Mouse (Mus musculus) heart, embryonic 14.5 days (tissue): ENCODE data around the gene Sin3b. TPM values are rescaled to one million over a fixed set of nuclear protein-coding genes. Genes with fewer than 3 reads are reported as not detected.

Experiments used
- ATAC-seq: fragments of 200-750 bp; cut with Nextera tagmentation; 2 replicates; pipeline ENCODE4 v1.8.0; 2017; ENCODE audit warnings: low read depth, moderate TSS enrichment; ENCODE audit not compliant: insufficient number of reproducible peaks, insufficient read depth, low FRiP score
- H3K27ac ChIP-seq, 2 experiments: fragments of 200-500 bp in 1 of 2; fragments of 300-500 bp in 1 of 2; sonication (generic) in 1 of 2; replicated peaks in 1 of 2; 2 replicates each; pipeline ENCODE4 v1.5.1; 2012 to 2014; ENCODE audit warnings: low read depth in 2 of 2, low read length in 2 of 2, control low read depth in 1 of 2, mild to moderate bottlenecking in 1 of 2, mixed read lengths in 1 of 2; ENCODE audit not compliant: control insufficient read depth in 1 of 2, insufficient read depth in 1 of 2
- H3K27me3 ChIP-seq: fragments of 300-500 bp; sonication (generic); 2 replicates; pipeline ENCODE4 v1.6.1; 2014; ENCODE audit warnings: mild to moderate bottlenecking, low read length, control low read depth; ENCODE audit not compliant: control insufficient read depth, insufficient read depth
- H3K36me3 ChIP-seq: fragments of 300-500 bp; sonication (generic); 2 replicates; pipeline ENCODE4 v1.6.1; 2014; ENCODE audit warnings: mild to moderate bottlenecking, control low read depth, low read length, mixed read lengths; ENCODE audit not compliant: control insufficient read depth, insufficient read depth
- H3K4me1 ChIP-seq, 2 experiments: fragments of 200-500 bp in 1 of 2; fragments of 300-500 bp in 1 of 2; sonication (generic) in 1 of 2; 2 replicates each; pipeline ENCODE4 v1.6.1; 2012 to 2014; ENCODE audit warnings: low read length in 2 of 2, control low read depth in 1 of 2, mixed read lengths in 1 of 2; ENCODE audit not compliant: control insufficient read depth in 2 of 2, insufficient read depth in 2 of 2
- H3K4me2 ChIP-seq: fragments of 300-500 bp; sonication (generic); 2 replicates; pipeline ENCODE4 v1.6.1; 2014; ENCODE audit warnings: mild to moderate bottlenecking, low read length
- H3K4me3 ChIP-seq, 2 experiments: fragments of 200-500 bp in 1 of 2; fragments of 300-500 bp in 1 of 2; sonication (generic) in 1 of 2; 2 replicates each; pipeline ENCODE4 v1.5.1; 2012 to 2014; ENCODE audit warnings: low read length in 2 of 2, mild to moderate bottlenecking in 2 of 2, control low read depth in 1 of 2, low read depth in 1 of 2, moderate library complexity in 1 of 2; ENCODE audit not compliant: control insufficient read depth in 1 of 2, insufficient read depth in 1 of 2
- H3K9ac ChIP-seq: fragments of 300-500 bp; sonication (generic); 2 replicates; pipeline ENCODE4 v1.6.1; 2014; ENCODE audit warnings: mild to moderate bottlenecking, low read length
- H3K9me3 ChIP-seq: fragments of 300-500 bp; sonication (generic); 2 replicates; pipeline ENCODE4 v1.6.1; 2016; ENCODE audit warnings: low read length, control low read depth; ENCODE audit not compliant: control insufficient read depth
- WGBS: fragments of 180-500 bp; shearing (Covaris S2); extraction: QIAGEN DNeasy Blood & Tissue Kit; methylation state at CpG from one replicate; pipeline ENCODE4 v1.1.7; 2014; 5-methylcytosine and 5-hydroxymethylcytosine counted together
- polyA plus RNA-seq: library from polyadenylated mRNA; unstranded; fragments of >200 nt; fragmentation: Nextera tagmentation; extraction: Ambion mirVana; gene quantifications from 2 replicates; pipeline ENCODE4 v1.2.1, GENCODE M21; 2014

Sin3b gene
- polyA plus RNA-seq, 1 experiment from 2014 or later = 204 TPM

DNA sequence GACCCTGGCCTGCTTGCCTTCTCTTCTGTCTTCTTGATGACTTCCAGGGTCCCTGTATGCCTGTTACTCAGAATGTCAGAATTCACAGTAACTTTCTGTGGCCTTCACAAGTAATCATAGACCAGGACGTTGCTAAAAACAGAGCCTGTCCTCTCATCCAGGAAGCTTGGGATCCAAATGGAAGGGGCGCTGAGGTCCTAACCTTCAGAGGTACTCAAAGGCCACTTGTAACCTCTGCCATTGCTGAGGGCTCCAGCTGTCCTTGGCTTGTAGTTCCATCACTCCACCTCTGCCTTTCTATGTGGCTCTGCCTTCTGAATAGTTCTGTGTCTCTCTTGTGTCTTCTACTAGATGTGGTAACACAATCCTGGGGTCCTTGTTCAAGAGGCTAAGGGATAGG, 30.7 kb downstream of the Sin3b start:
- H3K9me3 ChIP-seq = no peaks in the 10 kb centered on the region
- H3K4me2 ChIP-seq = no peak overlapping the region
- H3K4me3 ChIP-seq = no peak overlapping the region
- H3K27me3 ChIP-seq = no peaks in the 10 kb centered on the region
- ATAC-seq = no peak
- WGBS = 79% methylated on average over 2 of the region's 2 CpGs
- H3K4me1 ChIP-seq = no peaks in the 10 kb centered on the region
- no peak overlapping the region for H3K9ac ChIP-seq
- peaks cover 97% of the 10 kb centered on the region for H3K36me3 ChIP-seq
- H3K27ac ChIP-seq = no peak overlapping the region

DNA sequence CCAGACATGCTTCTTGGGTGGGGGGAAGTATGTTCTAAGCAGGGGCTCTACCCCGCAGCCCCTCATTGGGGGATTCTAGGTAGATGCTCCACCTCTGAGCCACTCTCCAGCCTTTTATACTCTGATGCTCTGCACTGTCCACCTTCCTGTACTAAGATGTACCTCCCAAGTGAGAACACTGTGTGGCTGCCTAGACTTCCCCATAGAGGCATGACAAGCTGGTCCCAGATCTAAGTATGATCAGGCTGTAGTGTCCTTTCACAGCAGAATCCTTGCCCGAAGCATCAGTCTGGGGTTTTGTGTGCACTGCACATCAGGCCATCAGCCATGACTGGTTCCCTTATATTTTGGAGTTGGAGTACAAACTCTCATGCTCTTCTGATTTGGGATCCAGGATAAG, 32.9 kb downstream of the Sin3b start:
- no peak overlapping the region for H3K4me3 ChIP-seq
- ATAC-seq = no peak
- H3K9ac ChIP-seq = no peak overlapping the region
- no peak overlapping the region for H3K27ac ChIP-seq
- no peaks in the 10 kb centered on the region for H3K9me3 ChIP-seq
- H3K36me3 ChIP-seq = peaks cover 75% of the 10 kb centered on the region
- 94% methylated on average over 2 of the region's 2 CpGs for WGBS
- no peak overlapping the region for H3K4me2 ChIP-seq
- no peaks in the 10 kb centered on the region for H3K27me3 ChIP-seq
- H3K4me1 ChIP-seq = no peaks in the 10 kb centered on the region; a peak in 1 of 4 replicates

DNA sequence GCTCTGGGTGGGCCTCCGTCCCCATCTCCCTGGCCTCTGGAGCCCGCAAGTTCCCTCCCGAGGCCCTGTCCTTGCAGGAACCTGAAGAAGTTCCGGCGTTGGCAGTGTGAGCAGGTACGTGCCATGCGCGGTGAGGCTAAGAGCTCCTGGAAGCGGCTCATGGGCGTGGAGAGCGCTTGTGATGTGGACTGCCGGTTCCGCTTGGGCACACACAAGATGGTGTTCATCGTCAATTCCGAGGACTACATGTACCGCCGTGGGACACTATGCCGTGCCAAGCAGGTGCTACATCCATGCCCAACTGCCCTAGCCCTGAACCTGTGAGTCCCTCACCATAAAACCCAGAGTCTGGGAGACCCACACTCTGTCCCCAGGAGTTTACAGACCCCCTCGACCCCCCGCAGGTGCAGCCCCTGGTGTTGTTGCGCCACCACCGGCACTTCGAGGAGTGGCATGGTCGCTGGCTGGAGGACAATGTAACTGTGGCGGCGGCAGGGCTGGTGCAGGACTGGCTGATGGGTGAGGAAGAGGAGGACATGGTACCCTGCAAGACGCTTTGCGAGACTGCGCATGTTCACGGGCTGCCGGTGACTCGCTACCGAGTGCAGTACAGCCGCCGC, 33.8 kb downstream of the Sin3b start:
- Histone ChIP-seq H3K27me3 (no peaks in the 10 kb centered on the region), H3K9me3 (no peaks in the 10 kb centered on the region), H3K36me3 (peaks cover 67% of the 10 kb centered on the region), H3K4me3 (no peak overlapping the region), H3K9ac (no peak overlapping the region), H3K4me2 (no peak overlapping the region), H3K4me1 (peaks cover 0 to 3% of the 10 kb centered on the region in 2 experiments; a peak in 2 of 4 replicates), H3K27ac (no peak overlapping the region)
- no peak for ATAC-seq
- WGBS = 93% methylated on average over 35 of the region's 35 CpGs

DNA sequence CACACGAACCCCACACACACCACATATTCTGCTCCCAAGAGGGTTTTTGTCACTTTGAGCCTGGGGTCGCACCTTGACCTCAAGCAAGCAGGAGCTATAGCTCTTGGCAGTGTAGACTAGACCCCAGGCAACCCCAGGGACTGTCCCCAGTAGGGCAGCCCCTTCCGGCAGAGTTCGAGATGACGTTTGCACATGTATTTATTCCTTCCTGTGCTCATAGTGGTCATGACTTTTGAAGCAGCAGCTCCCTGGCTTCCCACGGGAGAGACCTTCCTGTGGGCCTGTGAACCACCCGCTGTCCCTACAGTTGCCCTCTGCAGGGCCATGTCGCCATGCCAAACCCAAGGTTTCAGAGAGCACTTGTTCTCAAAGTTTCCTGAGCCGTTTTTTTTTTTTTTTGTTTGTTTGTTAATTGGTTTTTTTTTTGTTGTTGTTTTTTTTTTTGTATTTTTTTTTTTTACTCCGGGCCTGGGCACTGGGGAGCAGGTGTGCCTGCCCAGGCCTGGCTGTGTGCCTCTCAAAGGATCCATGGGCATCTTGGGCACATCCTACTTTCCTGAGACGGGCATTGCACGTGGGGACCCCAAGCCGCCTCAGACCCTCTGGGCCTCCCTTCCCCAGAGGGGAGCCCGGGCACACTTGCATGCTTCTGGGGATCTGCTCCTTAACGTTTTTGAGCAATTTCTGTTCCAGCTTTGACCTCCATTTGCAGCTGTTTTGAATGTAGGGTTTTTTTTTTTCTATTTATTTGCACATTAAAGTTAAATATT, 34.5 kb downstream of the Sin3b start:
- Histone ChIP-seq H3K36me3 (peaks cover 59% of the 10 kb centered on the region), H3K4me1 (peaks cover 0 to 3% of the 10 kb centered on the region in 2 experiments; a peak in 2 of 4 replicates), H3K9me3 (no peaks in the 10 kb centered on the region), H3K4me3 (no peak overlapping the region), H3K4me2 (no peak overlapping the region), H3K9ac (no peak overlapping the region), H3K27me3 (no peaks in the 10 kb centered on the region), H3K27ac (no peak overlapping the region)
- WGBS = 92% methylated on average over 15 of the region's 15 CpGs
- no peak for ATAC-seq

DNA sequence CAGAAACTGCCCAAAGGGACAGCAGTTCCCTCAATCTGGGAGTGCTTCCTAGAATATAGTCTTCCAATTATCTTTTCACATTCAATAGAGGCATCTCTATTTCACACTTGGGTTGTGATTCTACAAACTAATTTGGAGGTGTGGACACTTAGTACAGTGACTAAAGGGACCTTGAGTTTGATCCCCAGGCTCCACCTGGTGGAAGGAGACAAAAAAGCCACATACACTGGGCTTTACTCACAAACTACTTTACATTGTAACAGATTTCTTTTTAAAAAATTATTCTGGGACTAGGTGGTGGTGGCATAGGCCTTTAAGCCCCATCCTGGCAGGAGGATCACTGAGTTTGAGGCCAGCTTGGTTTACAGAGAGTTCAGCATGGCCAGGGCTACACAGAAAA, 35.2 kb downstream of the Sin3b start:
- no peaks in the 10 kb centered on the region for H3K27me3 ChIP-seq
- H3K27ac ChIP-seq = no peak overlapping the region
- H3K36me3 ChIP-seq = peaks cover 52% of the 10 kb centered on the region
- H3K4me1 ChIP-seq = peaks cover 0 to 3% of the 10 kb centered on the region in 2 experiments; a peak in 2 of 4 replicates
- no peak overlapping the region for H3K9ac ChIP-seq
- ATAC-seq = no peak
- H3K4me3 ChIP-seq = no peak overlapping the region
- no peaks in the 10 kb centered on the region for H3K9me3 ChIP-seq
- no peak overlapping the region for H3K4me2 ChIP-seq

DNA sequence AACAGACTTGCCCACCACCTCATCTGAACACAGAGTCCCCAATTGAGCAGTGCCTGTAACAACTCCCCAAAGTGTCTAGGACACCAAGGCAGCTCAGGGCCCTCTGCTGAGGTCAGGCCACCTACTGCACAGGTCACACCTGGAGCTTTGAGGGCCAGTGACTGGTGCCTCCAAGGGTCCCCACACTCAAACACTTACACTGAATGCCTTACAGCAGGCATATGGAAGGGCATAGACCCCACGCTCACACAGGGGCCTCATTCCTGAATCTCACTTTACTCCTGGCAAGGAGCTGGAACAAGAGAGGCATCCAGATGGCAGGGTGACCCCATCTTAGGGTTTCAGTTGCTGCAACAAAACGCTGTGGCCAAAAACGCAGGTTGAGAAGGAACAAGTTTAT, 37.1 kb downstream of the Sin3b start:
- Histone ChIP-seq H3K27me3 (no peaks in the 10 kb centered on the region), H3K36me3 (peaks cover 37% of the 10 kb centered on the region), H3K4me3 (no peak overlapping the region), H3K4me1 (peaks cover 0 to 3% of the 10 kb centered on the region in 2 experiments; a peak in 2 of 4 replicates), H3K9ac (no peak overlapping the region), H3K27ac (no peak overlapping the region), H3K9me3 (no peaks in the 10 kb centered on the region), H3K4me2 (no peak overlapping the region)
- ATAC-seq = no peak
- WGBS = 84% methylated on average over 3 of the region's 3 CpGs

DNA sequence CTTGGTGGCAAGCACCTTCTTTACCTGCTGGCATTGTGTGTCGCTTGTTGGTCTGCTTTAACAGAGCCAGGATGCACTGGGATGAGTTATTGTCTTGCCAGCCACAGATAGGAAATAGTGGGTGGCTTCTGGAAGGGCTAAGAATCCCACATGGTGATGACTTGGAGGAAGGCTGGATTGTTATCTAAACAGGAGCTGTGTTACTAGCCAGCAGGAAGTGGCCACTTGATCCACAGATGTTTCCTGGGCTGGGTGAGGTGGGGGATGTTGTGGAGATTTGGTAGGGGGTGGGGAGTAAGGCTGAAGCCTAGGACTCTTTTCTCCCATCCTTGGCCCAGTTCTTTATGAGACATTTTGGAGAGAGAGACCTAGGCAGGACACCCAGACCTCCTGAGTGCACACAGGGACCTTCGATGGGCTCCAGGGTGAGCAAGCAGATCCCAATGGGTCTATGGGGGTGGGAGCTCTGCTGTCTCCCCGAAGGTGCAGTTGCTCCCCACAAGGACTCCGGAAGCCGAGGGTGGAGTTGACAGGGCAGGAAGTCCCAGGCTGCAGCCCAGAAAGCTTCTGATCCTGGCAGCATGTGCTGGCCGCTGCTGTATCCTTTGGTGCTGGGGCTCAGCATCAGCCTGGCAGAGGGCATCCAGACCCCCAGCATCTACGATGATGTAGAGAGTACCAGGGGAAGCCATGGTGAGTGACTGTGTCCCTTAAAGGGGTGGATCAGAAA, 38.4 kb downstream of the Sin3b start, which contains the start of gene F2rl3:
F2rl3 (plus strand) TSS at position 559 of the 730 bp plus-strand sequence.
- no peaks in the 10 kb centered on the region for H3K9me3 ChIP-seq
- ATAC-seq = no peak
- H3K9ac ChIP-seq = no peak within 1 kb of the TSS
- H3K4me2 ChIP-seq = no peak within 1 kb of the TSS
- 60% methylated on average over 7 of the region's 7 CpGs for WGBS
- peaks cover 24% of the 10 kb centered on the region for H3K36me3 ChIP-seq
- H3K27ac ChIP-seq = peak within 1 kb of the TSS in 1 of 2 experiments; percentile 22; a peak in 1 of 4 replicates
- no peak within 1 kb of the TSS for H3K4me3 ChIP-seq
- peaks cover 0 to 3% of the 10 kb centered on the region in 2 experiments; a peak in 2 of 4 replicates for H3K4me1 ChIP-seq
- H3K27me3 ChIP-seq = no peaks in the 10 kb centered on the region
